Mouse (Mus musculus): ENCODE results near the gene Ap1g2. TPM values are rescaled to one million over a fixed set of nuclear protein-coding genes. Genes with fewer than 3 reads are reported as not detected.

The Ap1g2 gene
- polyA plus RNA-seq (2017; shearing (Covaris generic)), result 100 to 1,000 TPM; 103 to 111 (median 110) TPM

DNA sequence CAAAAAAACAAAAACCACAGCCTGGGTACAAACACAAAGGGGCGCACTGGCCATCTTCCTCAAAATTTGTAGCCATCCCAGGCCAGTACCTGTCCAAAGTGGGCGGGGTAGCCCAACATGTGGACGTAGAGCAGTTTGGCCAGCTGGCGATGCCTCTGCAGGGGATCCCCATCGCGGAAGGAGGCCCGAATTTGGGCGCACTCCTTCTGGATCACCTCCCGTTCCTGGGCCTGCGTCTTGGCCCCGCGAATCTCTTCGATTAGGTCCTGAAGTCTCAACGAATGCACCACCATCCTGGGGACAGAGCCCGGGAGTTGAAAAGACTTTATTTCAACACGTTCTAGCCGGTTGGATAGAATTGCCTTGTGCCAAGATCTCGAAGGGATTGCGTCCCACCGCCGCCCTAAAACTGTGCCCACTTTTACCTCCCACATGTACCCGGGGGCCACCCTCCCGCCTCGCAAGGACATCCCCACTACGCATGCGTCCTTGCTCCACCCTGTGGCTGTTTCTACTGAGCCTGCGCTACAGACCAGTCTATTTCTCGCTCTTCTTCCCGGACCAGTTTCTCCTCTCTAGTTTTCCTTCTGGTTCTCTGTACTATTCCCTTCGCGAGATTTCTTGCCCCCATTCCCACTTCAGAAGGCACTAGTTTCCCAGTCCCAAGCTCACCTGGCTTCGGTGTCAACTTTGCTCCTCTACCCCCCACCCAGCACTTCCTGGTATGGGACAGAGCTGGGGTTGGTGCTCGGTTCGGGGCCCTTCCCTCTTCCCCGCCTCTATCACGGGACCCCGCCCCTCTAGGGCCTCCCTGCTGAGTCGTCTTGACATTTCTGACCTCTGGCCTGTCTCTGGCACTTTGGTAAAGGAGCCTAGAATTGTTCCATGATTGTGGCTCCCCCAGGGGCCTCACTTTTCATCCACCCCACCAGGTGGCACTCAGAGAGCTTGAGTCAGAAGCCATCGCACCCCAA, at the start of gene Ap1g2:
Gene Ap1g2 (minus strand): TSS at position 758 of the 974 bp plus-strand sequence.
- peak; percentile 88 for ATAC-seq

DNA sequence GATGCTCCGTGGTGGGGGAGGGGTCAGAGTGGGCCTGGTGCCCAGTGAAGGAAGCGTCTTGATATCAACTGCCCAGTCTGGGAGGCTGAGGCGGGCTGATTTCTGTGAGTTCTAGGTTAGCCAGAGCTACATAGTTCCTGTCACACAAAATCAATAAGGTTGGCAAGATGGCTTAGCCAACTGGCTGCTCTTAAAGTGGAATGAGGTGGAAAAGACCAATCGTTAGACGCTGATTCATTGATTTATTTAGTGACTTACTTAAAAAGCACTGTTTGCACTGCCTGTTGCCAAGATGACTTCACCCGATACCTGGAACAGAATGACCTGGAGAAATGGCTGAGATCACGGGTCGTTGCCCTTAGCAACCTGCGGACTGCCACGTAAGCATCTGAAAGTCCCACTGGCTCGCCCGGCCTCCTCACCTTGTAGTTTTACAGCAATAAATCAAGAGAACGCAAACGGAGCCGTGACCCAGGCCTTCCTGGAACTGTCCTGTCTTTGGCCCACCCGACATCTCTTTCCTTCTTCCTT, 46.6 kb upstream of the Ap1g2 start:
- ATAC-seq, result no peak

DNA sequence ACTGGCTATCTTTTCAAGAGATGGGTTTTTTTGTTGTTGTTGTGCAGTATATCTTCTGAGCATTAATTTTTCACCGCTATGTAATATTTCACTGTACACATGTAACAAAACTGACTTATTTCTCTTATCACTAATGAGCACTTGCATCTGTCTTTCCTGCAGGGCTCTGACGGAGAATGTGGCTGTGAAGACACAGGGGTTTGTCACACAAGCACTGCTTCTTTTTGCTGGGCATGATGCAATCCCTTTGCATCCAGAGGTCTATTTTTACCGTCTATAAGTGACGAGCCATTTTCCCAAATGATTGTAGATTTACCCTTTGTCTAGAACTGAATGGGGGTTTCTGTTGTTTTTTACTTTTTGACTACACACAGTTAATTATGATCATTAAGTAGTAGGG, 45.8 kb upstream of the Ap1g2 start:
- ATAC-seq, result no peak

DNA sequence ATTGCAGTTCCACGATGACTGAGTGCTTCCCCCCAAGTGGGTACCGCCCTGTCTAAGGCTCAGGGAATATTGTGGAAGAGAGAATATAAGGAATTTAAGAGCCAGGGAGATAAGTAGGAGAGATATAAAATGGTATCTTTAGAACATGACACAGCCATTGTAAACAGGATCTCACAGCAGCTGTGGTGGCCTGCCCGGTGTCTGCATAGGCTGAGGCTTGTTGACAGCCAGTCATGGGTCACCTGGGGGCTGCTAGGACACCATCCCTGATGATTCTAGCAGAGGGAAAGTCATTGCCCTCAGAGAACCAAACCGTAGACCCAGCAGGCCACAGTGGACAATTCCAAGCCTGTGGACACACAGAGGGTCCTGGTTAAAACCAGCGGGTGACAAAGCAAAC, 44.6 kb upstream of the Ap1g2 start:
- ATAC-seq, result no peak

DNA sequence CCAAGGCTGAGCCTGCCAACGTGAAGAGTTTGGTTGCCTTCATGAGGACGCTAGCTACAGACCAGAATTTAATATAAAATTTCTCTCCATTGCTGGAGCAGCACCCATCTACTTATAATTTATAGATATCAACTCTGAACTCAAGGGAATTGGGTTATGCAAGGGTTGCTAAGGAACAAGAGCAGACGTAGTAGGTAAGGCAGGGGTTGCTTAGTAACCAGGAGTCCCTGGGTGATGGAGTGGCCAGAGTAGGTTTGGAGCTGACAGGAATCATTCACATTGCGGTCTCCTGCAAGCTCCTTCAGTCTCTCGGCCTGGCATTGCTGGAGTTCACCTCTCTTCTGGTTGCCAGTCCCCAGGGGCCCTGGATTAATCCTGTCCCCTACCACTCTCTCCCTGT, 42.6 kb upstream of the Ap1g2 start:
- ATAC-seq, result no peak

DNA sequence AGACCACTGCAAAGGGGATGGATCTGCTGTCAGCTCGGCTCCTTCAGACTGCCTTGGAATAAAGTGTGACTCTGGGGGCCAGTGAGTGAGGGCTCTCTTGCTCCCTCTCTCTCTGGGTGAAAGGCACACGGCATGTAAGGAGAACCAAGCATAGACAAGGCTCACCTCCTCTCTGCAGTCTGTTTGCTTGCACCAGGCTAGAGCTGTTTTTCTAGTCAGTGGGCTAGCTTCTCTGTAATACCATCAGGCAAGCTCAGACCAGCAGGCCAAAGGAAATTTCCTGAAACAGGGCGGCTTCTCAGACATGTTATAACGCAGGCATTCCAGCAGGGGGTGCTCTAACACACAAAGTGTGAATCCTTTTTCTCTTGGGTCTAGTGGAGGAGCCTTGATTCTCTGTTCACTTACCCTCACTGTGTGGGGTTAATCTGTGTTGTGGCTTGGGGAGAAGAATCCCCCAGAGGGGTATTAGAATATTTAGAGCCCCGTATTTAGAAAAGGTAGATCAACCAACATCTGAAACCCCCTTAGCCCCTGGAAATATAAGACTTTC, 42.0 kb upstream of the Ap1g2 start:
- ATAC-seq, result no peak

DNA sequence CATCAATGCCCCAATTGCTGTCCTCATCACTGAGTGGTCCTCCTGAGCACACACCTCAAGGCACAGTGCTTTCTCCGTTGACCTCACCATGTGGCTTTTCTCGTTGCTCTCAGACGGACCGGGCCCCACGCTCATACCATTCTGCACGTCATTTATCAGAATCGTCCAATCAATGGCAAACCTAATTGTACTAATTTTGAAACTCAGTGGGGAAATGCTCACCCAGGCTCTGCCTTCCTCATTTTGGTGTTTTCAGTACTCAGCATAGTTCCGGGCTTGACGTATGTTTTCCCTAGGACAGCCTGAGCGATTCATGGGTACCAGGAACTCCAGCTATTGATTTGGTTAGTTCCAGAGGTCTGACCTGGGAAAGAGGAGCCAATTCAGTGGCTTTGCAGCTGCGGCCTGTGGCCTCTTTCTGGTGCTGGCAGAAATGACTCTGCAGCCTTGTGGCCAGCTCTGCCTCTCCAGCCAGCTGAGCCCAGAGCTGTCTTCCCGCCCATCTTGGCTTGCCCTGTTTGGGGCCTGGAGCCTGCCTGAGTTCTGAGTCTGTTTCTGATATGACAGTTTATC, 40.5 kb upstream of the Ap1g2 start:
- no peak for ATAC-seq

DNA sequence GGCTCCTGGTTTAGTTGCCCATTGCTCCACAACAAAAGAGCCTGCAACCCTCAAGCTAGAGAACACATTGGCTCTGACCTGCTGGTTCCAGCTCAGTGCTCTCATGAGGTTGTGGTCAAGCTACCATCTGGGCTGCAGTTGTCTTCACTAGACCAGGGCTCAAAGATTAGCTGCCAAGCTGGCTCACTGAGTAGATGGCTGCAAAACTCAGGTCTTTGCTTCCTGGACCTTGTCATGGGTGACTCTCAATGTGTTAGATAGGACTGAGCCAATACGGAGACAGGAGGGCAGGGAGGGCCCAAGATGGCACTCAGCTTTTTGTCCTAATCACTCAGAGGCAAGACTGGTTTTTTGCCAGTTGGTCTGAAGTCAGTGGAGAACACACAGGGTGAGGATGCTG, 39.9 kb upstream of the Ap1g2 start:
- no peak for ATAC-seq

DNA sequence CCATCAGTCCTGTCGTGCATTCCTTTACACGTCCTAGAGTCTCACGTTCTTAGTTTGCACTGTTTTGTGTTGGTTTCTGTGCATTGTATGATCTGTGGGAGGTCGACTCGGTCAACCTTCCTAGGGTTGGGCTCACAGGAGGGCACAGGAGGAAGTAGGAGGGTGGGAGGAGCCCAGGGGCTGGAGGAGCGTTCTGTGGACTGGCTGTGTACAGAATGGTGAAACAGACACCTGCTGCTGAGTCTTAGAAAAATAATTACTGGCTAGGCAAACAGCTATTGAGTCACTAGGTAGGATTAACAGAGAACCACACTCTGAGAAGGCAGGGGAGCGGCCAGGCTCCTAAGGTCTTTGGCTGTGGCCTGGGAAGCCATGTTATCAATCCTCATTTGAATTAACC, 32.9 kb upstream of the Ap1g2 start:
- ATAC-seq, result no peak

DNA sequence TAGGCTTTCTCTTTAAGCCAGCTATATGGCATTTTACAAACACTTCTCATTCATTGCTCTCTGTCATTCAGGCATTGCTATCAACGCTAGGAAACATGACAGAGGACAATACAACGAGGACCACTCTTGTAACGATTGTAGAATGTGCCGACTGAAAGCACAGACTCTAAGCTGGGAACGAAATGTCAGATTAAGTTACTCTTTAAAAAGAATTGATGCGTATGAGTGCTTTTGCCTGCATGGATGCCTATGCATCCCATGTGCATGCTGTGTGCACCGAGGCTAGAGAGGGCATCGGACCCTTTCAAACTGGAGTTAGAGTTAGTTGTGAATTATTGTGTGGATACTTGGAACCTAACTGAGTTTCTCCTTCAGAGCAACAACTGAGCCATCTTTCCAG, 29.3 kb upstream of the Ap1g2 start:
- ATAC-seq, result no peak

DNA sequence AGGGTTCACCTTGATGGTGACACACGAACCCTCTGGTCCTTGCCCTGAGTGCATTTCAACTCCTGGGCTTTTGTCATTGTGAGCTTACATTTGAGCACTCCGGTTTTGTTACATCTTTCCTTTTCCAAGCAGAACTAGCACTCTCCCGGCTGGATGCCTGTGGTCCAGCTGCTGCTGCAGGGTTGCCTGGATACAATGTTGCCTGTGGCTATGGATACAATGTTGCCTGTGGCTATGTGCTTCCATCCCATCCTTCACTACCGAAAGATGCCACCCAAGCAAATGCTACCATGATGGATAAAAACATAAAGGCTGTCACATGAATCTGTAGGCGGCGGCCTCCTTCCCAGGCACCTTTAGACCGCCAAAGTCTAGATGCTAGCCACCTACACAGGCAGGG, 20.1 kb upstream of the Ap1g2 start:
- ATAC-seq, result no peak

DNA sequence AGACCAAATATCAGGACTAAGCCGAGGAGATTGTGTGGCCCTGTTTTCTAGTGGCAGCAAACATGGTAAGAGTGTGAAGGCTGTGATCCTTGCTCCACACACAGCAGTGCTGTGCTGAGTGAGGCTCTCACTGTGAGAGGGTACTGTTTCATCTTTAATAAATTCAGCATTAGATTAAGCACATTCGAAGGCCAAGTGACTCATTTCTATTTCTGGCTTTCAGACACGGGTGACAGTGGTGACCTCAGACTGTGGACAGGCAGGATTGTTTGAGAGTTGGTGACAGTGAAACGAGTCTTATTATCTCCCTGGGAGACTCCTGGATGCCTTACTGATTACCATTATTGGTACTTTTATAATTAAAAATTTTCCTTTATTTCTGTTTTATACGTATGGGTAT, 19.3 kb upstream of the Ap1g2 start:
- no peak for ATAC-seq

DNA sequence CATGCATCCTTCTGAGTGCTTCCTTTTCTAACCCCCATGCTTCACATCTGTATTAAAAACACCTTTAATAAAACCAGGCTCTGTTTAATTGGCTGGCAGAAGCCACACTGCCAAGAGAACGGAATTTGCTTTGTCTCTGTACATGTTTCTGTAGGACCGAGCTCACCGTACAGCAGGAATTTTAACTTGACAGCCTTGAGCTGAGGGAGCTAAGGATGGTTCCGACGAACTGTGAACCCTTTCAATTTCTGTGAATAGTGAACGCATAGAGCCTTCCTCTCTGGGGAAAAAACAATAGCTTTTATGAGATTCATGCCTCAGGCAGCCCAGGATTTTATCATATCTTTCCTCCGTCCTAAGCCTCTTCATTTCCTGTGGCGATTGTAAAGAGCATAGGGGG, 16.0 kb upstream of the Ap1g2 start:
- no peak for ATAC-seq

DNA sequence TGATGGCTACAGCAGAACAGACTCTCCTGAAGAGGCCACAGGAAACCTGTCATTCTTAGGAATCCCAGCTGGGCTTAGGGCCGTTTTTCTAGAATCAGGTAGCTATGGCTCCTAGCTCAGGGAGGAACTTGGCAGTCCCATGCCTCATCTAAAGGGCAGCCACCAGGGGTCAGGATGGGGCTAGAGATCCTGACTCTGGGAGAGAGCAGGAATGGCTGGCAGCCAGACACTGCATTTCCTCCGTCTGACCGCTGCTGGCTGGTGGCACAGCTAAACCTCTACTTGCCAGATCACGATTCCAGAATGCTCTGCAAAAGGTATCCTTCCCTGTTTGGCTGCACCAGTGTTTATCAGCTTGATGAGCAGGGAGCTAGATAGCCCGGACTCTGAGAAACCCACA, 15.6 kb upstream of the Ap1g2 start:
- no peak for ATAC-seq

DNA sequence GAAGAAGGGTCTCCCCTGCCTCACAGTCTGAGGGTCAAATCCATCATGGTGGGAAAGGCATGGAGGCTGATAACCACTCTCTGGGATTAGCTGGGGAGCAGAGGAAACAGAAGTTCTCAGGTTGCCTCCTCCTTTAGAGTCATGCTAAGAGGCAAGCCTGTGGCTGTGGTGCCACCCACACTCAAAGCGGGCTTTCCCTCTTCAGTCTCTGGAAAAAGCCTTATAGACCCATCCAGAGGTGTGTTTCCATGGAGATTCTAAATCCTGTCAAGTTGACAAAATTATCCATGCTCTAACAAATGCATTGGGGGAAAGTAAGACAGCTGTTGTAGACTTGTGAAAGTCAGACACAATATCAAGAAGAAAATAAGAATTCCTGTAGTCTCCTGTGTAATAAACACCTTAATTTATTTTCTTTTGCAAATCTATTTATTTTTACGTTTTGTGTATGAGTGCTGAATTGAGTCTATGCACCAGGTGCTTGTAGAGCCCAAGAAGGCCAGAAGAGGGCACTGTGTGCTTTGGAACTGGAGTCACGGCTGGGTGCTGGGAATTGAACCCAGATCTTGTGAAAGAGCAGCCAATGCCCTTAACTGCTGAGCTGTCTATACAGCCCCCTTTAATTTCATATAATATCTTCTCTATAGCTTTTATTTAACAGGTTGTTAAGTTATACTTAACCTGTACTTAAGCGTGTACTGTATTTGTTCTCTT, 13.2 kb upstream of the Ap1g2 start:
- ATAC-seq, result no peak

DNA sequence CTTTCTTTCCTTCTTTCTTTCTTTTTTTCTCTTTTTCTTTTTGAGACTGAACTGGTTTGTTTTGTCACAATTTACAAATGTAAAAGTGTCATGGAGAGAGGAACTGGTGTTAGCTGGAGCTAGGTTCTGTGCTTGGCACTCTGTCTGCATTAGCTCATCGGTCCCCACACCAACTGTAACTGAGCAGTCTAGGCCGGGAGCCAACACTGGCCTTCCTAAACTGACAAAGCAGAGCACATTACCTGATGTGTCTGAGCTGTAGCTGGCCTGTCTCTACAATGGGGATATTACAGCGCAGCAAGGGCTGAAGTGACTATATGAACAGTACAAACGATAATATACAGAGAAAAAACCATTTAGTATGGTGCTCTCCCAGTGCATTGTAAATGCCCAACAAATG, 12.5 kb upstream of the Ap1g2 start:
- ATAC-seq, result no peak

DNA sequence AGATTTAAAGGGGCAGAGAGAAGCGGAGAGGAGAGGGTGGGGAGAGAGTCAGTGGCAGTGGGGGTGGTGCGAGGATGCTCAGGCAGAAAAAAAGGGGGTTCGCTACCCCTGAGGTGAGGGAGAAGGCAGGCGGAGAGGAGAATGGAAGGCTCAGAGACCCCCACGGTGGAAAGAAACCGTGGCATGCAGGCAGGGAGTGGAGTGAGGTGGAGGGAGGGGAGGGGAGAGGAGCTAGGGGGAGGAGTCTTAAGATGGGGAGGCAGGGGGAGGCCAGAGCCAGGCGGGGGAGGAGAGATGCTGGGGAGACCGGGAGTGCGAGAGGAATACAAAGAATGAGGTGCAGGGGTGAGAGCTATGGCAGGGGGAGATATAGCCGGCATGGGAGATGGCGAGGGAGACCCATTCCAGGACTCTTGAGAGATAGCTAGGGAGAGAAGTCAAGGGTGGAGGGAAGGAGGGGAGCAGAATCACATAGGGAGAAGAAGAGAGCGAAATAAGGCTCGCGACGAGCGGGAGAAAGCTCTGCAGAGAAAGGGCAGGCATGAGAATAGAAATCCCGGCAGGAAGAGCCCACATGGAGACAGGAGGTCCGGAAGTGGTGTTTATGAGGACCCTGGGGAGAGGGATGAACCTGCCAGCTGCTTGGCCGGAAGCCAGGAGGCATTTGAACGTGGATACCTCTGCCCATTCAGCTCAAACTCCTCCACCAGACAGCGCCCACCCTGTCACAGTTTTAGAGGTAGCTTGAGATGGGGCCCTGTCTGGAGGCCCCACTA, 10.2 kb upstream of the Ap1g2 start, which contains the start of gene Jph4:
Gene Jph4 (minus strand): TSS at position 511 of the 776 bp plus-strand sequence.
- no peak for ATAC-seq

DNA sequence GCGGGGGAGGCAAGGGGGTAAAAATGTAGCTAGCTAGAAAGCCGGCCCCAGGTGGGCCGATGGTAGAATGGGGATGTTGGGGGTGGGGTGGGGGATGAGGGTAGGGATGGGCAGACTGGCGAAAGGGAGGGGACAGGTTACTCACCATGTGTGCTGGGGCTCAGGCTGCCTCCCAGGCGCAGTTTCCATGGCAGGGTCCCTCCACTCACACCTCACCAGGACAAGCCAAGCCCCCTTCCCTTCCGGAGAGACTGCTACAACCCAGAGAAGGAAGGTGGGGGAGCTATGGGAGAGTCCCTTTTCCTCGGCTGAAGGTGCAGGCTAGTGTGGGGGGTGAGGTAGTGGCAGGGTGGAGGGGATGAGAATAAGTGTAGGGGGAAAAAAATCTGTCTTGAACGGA, 9.5 kb upstream of the Ap1g2 start:
- ATAC-seq, result no peak

DNA sequence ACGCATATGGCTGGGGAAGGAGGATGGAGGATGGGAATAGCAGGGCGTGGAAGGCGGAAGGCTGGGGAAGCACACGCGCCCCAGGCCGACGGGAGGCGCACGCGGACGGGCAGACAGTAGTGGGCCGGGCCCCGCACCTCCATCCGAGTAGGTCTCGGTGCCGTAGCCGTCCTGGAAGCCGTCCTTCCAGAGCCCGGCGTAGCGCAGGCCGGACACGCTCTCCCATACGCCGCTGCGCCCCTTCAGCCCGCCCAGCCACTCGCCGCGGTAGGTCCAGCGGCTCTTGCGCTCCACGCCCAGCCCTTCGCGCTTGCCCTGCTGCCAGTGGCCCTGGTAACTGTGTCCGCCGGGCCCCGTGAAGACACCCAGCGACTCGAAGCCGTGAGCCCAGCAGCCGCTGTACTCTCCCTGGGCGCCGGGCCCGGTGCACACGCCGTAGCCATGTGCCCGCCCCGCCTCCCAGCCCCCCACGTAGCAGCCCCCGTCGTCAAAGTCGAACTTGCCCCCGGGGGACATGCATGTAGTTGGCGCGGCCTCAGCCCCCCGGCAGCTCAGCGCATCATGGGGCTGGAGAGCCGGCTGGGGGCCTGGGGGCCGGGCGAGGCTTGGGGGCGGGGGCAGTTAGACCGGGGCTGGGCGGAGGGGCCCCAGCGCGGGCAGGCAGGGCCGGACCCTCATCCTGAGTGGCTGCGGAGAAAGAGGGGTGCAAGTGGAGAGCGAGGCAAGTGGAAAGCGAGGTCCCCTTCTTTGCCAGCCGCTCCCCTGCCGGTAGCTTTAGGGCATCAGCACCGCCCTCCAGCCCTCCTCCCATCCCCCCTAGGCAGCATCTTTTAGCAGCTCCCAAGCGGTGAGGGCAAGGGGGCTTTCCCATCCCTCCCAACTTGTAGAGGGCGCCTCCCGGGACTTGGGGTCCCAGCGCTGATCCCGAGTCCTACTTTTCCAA, 8.6 kb upstream of the Ap1g2 start:
- peak; percentile 50 for ATAC-seq

DNA sequence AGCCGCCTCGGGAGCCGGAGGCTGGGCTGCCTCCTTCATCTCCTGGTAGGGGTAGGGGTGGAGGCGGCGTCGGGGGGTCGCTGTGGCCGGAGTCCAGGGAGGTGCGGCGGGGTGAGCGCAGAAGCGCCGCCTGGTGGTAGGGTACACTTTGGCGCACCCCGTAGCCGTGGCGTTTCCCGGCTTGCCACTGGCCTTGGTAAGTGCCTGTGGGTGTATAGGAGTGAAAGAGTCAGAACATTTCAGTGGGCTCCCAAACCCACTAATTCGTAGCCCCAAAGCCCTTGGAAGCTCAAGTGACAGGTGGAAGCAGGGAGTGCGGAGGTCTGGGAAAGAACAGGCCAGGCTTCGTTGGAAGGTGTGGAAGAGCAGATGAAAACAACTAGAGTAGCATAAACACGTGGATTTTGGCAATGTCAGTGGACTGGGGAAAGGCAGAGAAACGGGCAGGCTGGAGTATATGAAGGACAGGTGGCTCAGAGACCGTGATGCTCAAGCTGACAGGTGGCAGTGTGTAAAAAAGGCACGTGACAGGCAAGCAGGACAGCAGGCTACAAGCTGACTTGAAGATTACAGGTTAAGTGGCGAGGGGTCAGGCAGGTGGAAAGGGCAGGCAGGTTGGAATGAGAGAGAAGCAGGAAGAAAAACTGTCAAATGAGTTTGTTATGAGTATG, 7.7 kb upstream of the Ap1g2 start:
- ATAC-seq, result no peak
